In genomic region chr12:3323241-3323640, GRCm38 (mm10) we compare ENCODE assay signal across 12 mouse cellular contexts. TPM values are rescaled to one million over a fixed set of nuclear protein-coding genes. Genes with fewer than 3 reads are reported as not detected.
DNase-seq lines count a peak whose midpoint lies in the region; ATAC-seq lines count a peak whose summit lies in the region.
"Had no signal": no experiment of that assay in that cellular context is flagged by ENCODE, and none has a peak within 500 bp of the region (broad histone marks: within the 10 kb centered on the region; RNA-seq: fewer than 3 reads in every experiment).

No protein-coding gene starts in this region.

- peak; percentile 20 to 44 for DNase-seq in cerebellum, postnatal 25 days
- DNase-seq in cerebellum, postnatal 14 days: no peak
- peak; percentile 60 for DNase-seq in 3T3-L1 (ENCODE audit: low read depth, low spot score)
- DNase-seq in frontal cortex, adult 2 months (ENCODE audit: extremely low spot score in 1 of 2, low spot score in 1 of 2): peak; percentile 28 to 76
- DNase-seq in layer of hippocampus, postnatal 36 days: peak; percentile 61 to 64
- DNase-seq in thymus, postnatal 4 days: no peak
- no peak for DNase-seq in spleen, adult 12 weeks (ENCODE audit: low spot score)
- DNase-seq: forebrain, postnatal 0 days had no signal

- no peaks in the 10 kb centered on the region for H3K4me1 ChIP-seq in forebrain, embryonic 15.5 days
- H3K4me1 ChIP-seq: hindbrain, embryonic 15.5 days; neural tube, embryonic 13.5 days had no signal

- no peak overlapping the region for H3K27ac ChIP-seq in forebrain, embryonic 15.5 days (replicated peaks)
- H3K27ac ChIP-seq: hindbrain, embryonic 15.5 days; neural tube, embryonic 13.5 days had no signal

- no peak overlapping the region for H3K4me3 ChIP-seq in forebrain, embryonic 15.5 days
- H3K4me3 ChIP-seq: hindbrain, embryonic 15.5 days; neural tube, embryonic 13.5 days had no signal

- no peaks in the 10 kb centered on the region for H3K36me3 ChIP-seq in forebrain, embryonic 15.5 days
- H3K36me3 ChIP-seq: hindbrain, embryonic 15.5 days; neural tube, embryonic 13.5 days had no signal

- WGBS in forebrain, embryonic 15.5 days: 77% methylated on average over 6 of the region's 6 CpGs

- H3K9me3 ChIP-seq in forebrain, embryonic 15.5 days: no peaks in the 10 kb centered on the region
- H3K9me3 ChIP-seq: hindbrain, embryonic 15.5 days; neural tube, embryonic 13.5 days had no signal

- no peaks in the 10 kb centered on the region for H3K27me3 ChIP-seq in forebrain, embryonic 15.5 days
- H3K27me3 ChIP-seq: hindbrain, embryonic 15.5 days; neural tube, embryonic 13.5 days had no signal

- no peak overlapping the region for H3K9ac ChIP-seq in forebrain, embryonic 15.5 days (replicated peaks)
- H3K9ac ChIP-seq: forebrain, postnatal 0 days; hindbrain, embryonic 15.5 days; neural tube, embryonic 13.5 days had no signal

- no peak overlapping the region for H3K4me2 ChIP-seq in forebrain, embryonic 15.5 days (replicated peaks)
- H3K4me2 ChIP-seq: hindbrain, embryonic 15.5 days; neural tube, embryonic 13.5 days had no signal

- ATAC-seq in forebrain, embryonic 15.5 days (replicated peaks): no peak
- ATAC-seq: forebrain, postnatal 0 days; lung, postnatal 0 days had no signal

RNA-seq across cellular contexts. Expression of gene Rab10, which starts 13.5 kb away (rescaled TPM):
- polyA plus RNA-seq in frontal cortex, adult 2 months (2012; rRNA removed): 96.3 and 105 TPM in 2 replicates
- 100 to 1,000 TPM; 161 to 164 TPM for total RNA-seq in layer of hippocampus, postnatal 36 days (2021)
- 142 and 149 TPM in 2 replicates for polyA plus RNA-seq in forebrain, embryonic 15.5 days (2015; fragmentation: Nextera tagmentation; extraction: Ambion mirVana)

RNA-seq across cellular contexts. Expression of gene Kif3c, which starts 41.7 kb away (rescaled TPM):
- polyA plus RNA-seq in frontal cortex, adult 2 months (2012; rRNA removed): 112 and 120 TPM in 2 replicates
- 100 to 1,000 TPM; 163 to 168 TPM for total RNA-seq in layer of hippocampus, postnatal 36 days (2021)
- 104 and 106 TPM in 2 replicates for polyA plus RNA-seq in forebrain, embryonic 15.5 days (2015; fragmentation: Nextera tagmentation; extraction: Ambion mirVana)

Comparison
In these comparisons a context has a peak if more than half of its experiments do, and no peak if none do; other contexts are left out.
1. DNase-seq: peak in cerebellum, postnatal 25 days (2 of 2), 3T3-L1 (single experiment), frontal cortex, adult 2 months (2 of 2) and layer of hippocampus, postnatal 36 days (2 of 2); none in cerebellum, postnatal 14 days (0 of 2), thymus, postnatal 4 days (single experiment) and spleen, adult 12 weeks (single experiment).